Mouse (Mus musculus): ENCODE data around the gene Ptges3l. TPM values are rescaled to one million over a fixed set of nuclear protein-coding genes. Genes with fewer than 3 reads are reported as not detected.

The Ptges3l gene
- total and polyA plus RNA-seq, 2 experiments from 2014 or later = 1.8 to 2.4 TPM

DNA sequence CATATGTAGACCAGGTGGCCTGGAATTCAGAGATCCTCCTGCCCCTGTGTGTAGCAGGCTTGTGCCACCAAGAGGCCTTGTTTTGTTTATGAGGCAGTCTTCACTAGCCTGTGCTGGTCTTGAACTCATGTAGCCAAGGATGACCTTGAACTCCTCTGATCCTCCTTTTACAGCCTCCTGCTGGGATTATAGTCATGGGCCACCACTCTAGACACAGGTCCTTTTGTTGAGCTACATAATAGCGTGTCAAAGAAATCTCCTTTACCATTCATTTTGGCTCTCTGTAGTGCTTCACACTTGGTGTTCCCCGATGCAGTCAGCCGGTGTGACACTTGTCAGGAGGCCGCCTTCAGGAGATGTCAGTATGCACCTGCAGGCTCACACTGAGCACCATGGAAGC, 11.8 kb upstream of the Ptges3l start:
- Histone ChIP-seq H3K27me3 (ENCODE audit: insufficient read depth, low read length) (no peaks in the 10 kb centered on the region), H3K9ac (no peak overlapping the region), H3K4me2 (ENCODE audit: low read depth) (no peak overlapping the region), H3K36me3 (ENCODE audit: insufficient read depth) (peaks cover 33% of the 10 kb centered on the region), H3K9me3 (ENCODE audit: low read length) (no peaks in the 10 kb centered on the region), H3K4me1 (ENCODE audit: insufficient read depth) (no peaks in the 10 kb centered on the region), H3K27ac (ENCODE audit: low read depth, low read length) (no peak overlapping the region), H3K4me3 (ENCODE audit: low read depth, low read length) (no peak overlapping the region)
- 49% methylated on average over 4 of the region's 4 CpGs for WGBS
- ATAC-seq (no peak), DNase-seq (no peak)
- TF ChIP-seq CTCF (IDR thresholded peaks at IDR 0.05; ENCODE audit: low read depth) = no peak

DNA sequence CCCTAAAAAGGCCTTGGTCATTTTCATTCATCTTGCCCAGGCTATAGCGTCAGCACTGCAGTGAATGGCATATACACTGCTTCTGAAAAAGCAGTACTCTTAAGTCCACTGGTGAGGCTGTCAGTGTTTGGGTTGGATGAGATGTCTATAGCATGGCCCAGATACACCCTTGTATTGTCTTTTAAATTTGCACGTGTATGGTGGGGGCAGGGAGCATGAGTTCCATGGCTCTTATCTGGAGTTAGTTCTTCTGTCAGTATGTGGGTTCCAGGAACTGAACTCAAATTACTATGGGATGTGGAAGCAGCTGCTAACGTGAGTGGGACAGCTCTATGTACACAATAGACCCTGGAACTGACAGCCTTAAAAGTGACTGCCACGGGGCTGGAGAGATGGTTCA, 10.7 kb upstream of the Ptges3l start:
- DNase-seq (no peak), ATAC-seq (no peak)
- 87% methylated on average over 4 of the region's 4 CpGs for WGBS
- H3K36me3 ChIP-seq (ENCODE audit: insufficient read depth) = peaks cover 44% of the 10 kb centered on the region
- no peaks in the 10 kb centered on the region for H3K9me3 ChIP-seq (ENCODE audit: low read length)
- no peak overlapping the region for H3K4me2 ChIP-seq (ENCODE audit: low read depth)
- no peak overlapping the region for H3K9ac ChIP-seq
- no peak overlapping the region for H3K4me3 ChIP-seq (ENCODE audit: low read depth, low read length)
- no peaks in the 10 kb centered on the region for H3K27me3 ChIP-seq (ENCODE audit: insufficient read depth, low read length)
- no peak for TF ChIP-seq CTCF (IDR thresholded peaks at IDR 0.05; ENCODE audit: low read depth)
- no peak overlapping the region for H3K27ac ChIP-seq (ENCODE audit: low read depth, low read length)
- no peaks in the 10 kb centered on the region for H3K4me1 ChIP-seq (ENCODE audit: insufficient read depth)

DNA sequence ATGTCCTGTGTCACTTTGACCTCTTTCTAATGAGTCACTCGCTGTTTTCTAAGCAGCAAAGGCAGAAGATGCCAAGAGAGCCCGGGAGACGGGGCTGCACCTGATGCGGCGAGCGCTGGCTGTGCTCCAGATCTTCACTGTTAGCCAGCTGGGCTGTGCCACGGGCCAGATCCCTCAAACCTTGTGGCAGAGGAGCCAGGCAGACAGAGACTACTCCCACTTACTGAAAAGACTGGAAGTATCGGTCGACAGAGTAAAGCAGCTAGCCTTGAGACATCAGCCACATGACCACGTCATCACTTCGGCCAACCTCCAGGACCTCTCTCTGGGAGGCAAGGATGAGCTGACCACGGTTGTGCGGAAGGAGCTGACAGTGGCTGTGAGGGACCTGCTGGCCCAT, 8.3 kb upstream of the Ptges3l start:
- ATAC-seq (no peak), DNase-seq (no peak)
- no peak for TF ChIP-seq CTCF (IDR thresholded peaks at IDR 0.05; ENCODE audit: low read depth)
- WGBS = 72% methylated on average over 13 of the region's 13 CpGs
- no peak overlapping the region for H3K9ac ChIP-seq
- H3K36me3 ChIP-seq (ENCODE audit: insufficient read depth) = peaks cover 59% of the 10 kb centered on the region
- H3K4me2 ChIP-seq (ENCODE audit: low read depth) = no peak overlapping the region
- no peak overlapping the region for H3K27ac ChIP-seq (ENCODE audit: low read depth, low read length)
- no peak overlapping the region for H3K4me3 ChIP-seq (ENCODE audit: low read depth, low read length)
- no peaks in the 10 kb centered on the region for H3K27me3 ChIP-seq (ENCODE audit: insufficient read depth, low read length)
- no peaks in the 10 kb centered on the region for H3K9me3 ChIP-seq (ENCODE audit: low read length)
- H3K4me1 ChIP-seq (ENCODE audit: insufficient read depth) = no peaks in the 10 kb centered on the region

DNA sequence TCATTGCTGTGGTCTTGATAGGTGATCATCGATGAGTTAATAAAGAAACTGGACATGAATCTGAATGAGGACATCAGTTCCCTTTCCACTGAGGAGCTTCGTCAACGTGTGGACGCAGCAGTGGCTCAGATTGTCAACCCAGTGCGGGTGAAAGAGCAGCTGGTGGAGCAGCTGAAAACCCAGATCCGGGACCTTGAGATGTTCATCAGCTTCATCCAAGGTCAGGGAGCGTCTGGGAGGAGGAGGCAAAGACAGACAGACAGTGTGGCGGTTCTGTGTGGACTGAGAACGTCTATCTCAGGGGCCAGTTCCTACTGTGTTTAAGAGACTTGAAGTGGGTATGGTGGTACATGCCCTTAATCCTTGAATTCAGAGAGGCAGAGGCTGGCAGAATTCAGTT, 6.2 kb upstream of the Ptges3l start:
- H3K4me2 ChIP-seq (ENCODE audit: low read depth) = no peak overlapping the region
- H3K4me3 ChIP-seq (ENCODE audit: low read depth, low read length) = no peak overlapping the region
- no peak for ATAC-seq
- DNase-seq = no peak
- H3K9me3 ChIP-seq (ENCODE audit: low read length) = no peaks in the 10 kb centered on the region
- no peaks in the 10 kb centered on the region for H3K27me3 ChIP-seq (ENCODE audit: insufficient read depth, low read length)
- WGBS = 94% methylated on average over 9 of the region's 9 CpGs
- H3K4me1 ChIP-seq (ENCODE audit: insufficient read depth) = peaks cover 6% of the 10 kb centered on the region
- no peak overlapping the region for H3K9ac ChIP-seq
- no peak for TF ChIP-seq CTCF (IDR thresholded peaks at IDR 0.05; ENCODE audit: low read depth)
- H3K36me3 ChIP-seq (ENCODE audit: insufficient read depth) = peaks cover 59% of the 10 kb centered on the region
- no peak overlapping the region for H3K27ac ChIP-seq (ENCODE audit: low read depth, low read length)

DNA sequence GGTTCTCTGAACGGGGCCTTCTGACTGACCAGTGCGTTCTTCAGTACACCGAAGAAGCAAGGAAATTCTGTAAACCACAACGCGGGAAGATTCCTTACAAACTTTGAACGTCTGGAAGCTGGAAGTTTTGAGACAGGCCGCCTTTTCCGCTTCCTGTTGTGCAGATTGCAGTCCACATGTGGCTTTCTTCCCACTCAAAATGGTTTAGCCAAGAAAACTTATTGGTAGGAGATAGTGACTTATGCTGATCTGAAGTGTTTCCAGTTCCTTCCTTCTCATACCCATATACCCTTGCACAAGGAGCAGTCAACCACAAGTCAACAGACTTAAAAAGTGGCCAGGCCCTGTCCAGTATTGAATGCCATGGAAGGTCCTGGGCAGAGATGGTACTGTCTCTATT, 1.0 kb upstream of the Ptges3l start:
- no peak for TF ChIP-seq CTCF (IDR thresholded peaks at IDR 0.05; ENCODE audit: low read depth)
- Histone ChIP-seq H3K27me3 (ENCODE audit: insufficient read depth, low read length) (no peaks in the 10 kb centered on the region), H3K9ac (peak overlapping the region; percentile 75; the same call in 1 of the 2 replicates), H3K4me1 (ENCODE audit: insufficient read depth) (peaks cover 13% of the 10 kb centered on the region), H3K9me3 (ENCODE audit: low read length) (no peaks in the 10 kb centered on the region), H3K4me3 (ENCODE audit: low read depth, low read length) (peak overlapping the region; percentile 74), H3K27ac (ENCODE audit: low read depth, low read length) (no peak overlapping the region), H3K4me2 (ENCODE audit: low read depth) (peak overlapping the region; percentile 76), H3K36me3 (ENCODE audit: insufficient read depth) (peaks cover 19% of the 10 kb centered on the region)
- ATAC-seq = no peak
- WGBS = 67% methylated on average over 8 of the region's 8 CpGs
- DNase-seq = no peak

DNA sequence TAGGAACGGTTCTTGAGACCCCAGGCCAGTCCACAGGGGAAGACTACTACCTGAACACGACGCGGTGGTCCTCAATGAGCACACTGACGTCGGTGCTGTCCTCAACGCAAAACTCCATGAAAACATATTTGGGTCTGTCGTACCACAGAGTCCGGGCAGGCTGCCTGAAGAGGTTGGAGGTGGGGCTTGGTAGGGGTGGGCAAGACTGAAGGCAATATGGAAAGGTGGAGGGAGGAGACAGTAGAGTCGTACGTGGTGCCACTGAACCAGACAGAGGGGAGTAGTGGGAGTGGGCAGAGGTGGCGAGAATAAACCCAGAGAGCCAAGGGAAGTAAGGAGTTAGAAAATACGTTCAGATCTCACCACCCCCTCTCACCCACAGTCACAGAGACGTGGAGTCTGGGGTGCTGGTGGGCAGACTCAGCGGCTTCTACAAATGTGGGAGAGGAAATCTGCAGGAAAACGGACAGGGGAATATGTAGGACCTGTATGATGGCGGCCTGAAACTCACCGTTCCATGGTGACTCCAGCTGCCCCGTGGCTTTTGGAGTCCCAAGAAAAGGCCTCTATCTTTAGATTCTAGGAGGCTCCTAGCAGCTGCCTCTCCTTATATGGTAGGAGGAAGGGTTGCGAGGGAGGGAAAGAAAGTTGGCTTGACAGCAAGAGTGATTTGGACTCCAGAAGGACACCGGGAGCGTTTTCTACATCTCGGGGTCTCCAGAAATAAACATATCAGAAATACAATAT, 855 bp downstream of the Ptges3l start, which contains the start of gene Gm27029:
TSS of gene Gm27029 (minus strand) at position 692 of the 747 bp plus-strand sequence.
- TF ChIP-seq CTCF (IDR thresholded peaks at IDR 0.05; ENCODE audit: low read depth) = no peak
- peak within 1 kb of the TSS; percentile 76 for H3K4me2 ChIP-seq (ENCODE audit: low read depth)
- 7% methylated on average over 23 of the region's 23 CpGs for WGBS
- peak within 1 kb of the TSS; percentile 75 for H3K27ac ChIP-seq (ENCODE audit: low read depth, low read length)
- no peak; the same call in 1 of the 2 replicates for ATAC-seq
- H3K4me1 ChIP-seq (ENCODE audit: insufficient read depth) = peaks cover 13% of the 10 kb centered on the region
- no peaks in the 10 kb centered on the region for H3K9me3 ChIP-seq (ENCODE audit: low read length)
- peak within 1 kb of the TSS; percentile 74 for H3K4me3 ChIP-seq (ENCODE audit: low read depth, low read length)
- peak within 1 kb of the TSS; percentile 75 for H3K9ac ChIP-seq
- no peaks in the 10 kb centered on the region for H3K27me3 ChIP-seq (ENCODE audit: insufficient read depth, low read length)
- H3K36me3 ChIP-seq (ENCODE audit: insufficient read depth) = peaks cover 2% of the 10 kb centered on the region; the same call in 1 of the 2 replicates
- DNase-seq = no peak

DNA sequence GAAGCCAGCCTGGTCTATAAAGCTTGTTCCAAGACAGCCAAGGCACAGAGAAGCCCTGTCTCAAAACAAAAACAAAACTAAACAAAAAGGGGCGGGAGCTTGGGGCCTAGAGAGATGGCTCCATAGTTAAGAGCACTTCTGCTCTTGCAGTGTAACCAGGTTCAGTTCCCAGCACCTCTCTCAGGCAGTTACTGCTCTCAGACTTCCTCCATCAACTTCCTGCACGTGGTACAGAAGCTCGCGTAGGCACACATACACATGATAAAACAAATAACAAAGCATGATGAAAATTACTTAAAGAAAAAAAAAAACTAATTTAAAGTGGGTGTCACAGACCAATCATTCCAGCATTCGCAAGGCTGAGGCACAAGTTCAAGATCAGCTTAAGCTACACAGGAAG, 5.0 kb downstream of the Ptges3l start:
- DNase-seq (no peak), ATAC-seq (no peak)
- H3K4me1 ChIP-seq (ENCODE audit: insufficient read depth) = peaks cover 4% of the 10 kb centered on the region
- TF ChIP-seq CTCF (IDR thresholded peaks at IDR 0.05; ENCODE audit: low read depth) = no peak
- H3K9ac ChIP-seq = no peak overlapping the region
- WGBS = 90% methylated on average over 5 of the region's 5 CpGs
- no peaks in the 10 kb centered on the region for H3K36me3 ChIP-seq (ENCODE audit: insufficient read depth)
- no peak overlapping the region for H3K27ac ChIP-seq (ENCODE audit: low read depth, low read length)
- no peak overlapping the region for H3K4me3 ChIP-seq (ENCODE audit: low read depth, low read length)
- no peaks in the 10 kb centered on the region for H3K27me3 ChIP-seq (ENCODE audit: insufficient read depth, low read length)
- H3K9me3 ChIP-seq (ENCODE audit: low read length) = no peaks in the 10 kb centered on the region
- no peak overlapping the region for H3K4me2 ChIP-seq (ENCODE audit: low read depth)
